Mouse (Mus musculus) embryonic fibroblast, embryonic 13.5 days (primary cell): ENCODE measurements around the gene Nav1. TPM values are rescaled to one million over a fixed set of nuclear protein-coding genes. Genes with fewer than 3 reads are reported as not detected.
A peak's percentile ranks its signal among the peaks of the same experiment; 100 is the strongest.

Experiments
- H3K27ac ChIP-seq: 2 replicates; pipeline ENCODE4 v1.5.1; 2012; ENCODE audit warnings: low read length, control low read depth, inconsistent platforms; ENCODE audit not compliant: insufficient read depth
- H3K4me1 ChIP-seq: 2 replicates; pipeline ENCODE4 v1.6.1; 2011; ENCODE audit warnings: low read length; ENCODE audit not compliant: control insufficient read depth, insufficient read depth
- H3K4me3 ChIP-seq: 2 replicates; pipeline ENCODE4 v1.5.1; 2011; ENCODE audit warnings: mild to moderate bottlenecking, control low read depth, low read length; ENCODE audit not compliant: insufficient read depth
- CTCF ChIP-seq: IDR thresholded peaks from 2 replicates; pipeline ENCODE4 v1.5.1; 2011; ENCODE audit warnings: mild to moderate bottlenecking, control low read depth, low read length, moderate library complexity, borderline replicate concordance; ENCODE audit not compliant: insufficient read depth
- POLR2A ChIP-seq: IDR thresholded peaks from 2 replicates; pipeline ENCODE4 v1.6.1; 2011; ENCODE audit warnings: low read depth, mild to moderate bottlenecking, control low read depth, low read length, moderate library complexity
- polyA plus RNA-seq: library from polyadenylated mRNA; stranded (reverse); fragments of >200 nt; gene quantifications from 2 replicates; pipeline ENCODE4 v1.2.4, GENCODE M21; 2011; ENCODE audit warnings: low read depth; ENCODE audit not compliant: missing spikeins, insufficient read length

Nav1 gene
- polyA plus RNA-seq, 1 experiment: 22.6 TPM

- no peak overlapping the region for H3K27ac ChIP-seq
- H3K4me1 ChIP-seq: peaks cover 13% of the 10 kb centered on the region
- no peak for TF ChIP-seq POLR2A
- no peak for TF ChIP-seq CTCF
- no peak overlapping the region for H3K4me3 ChIP-seq
Measured at GRCm38 (mm10) chr1:135557976-135558375, 49.1 kb downstream of the Nav1 start.

GRCm38 (mm10) chr1:135555885-135556284 is 51.2 kb downstream of the Nav1 start:
- no peak overlapping the region for H3K4me3 ChIP-seq
- no peak overlapping the region for H3K27ac ChIP-seq
- peaks cover 13% of the 10 kb centered on the region for H3K4me1 ChIP-seq
- TF ChIP-seq CTCF: no peak
- TF ChIP-seq POLR2A: no peak

- peaks cover 13% of the 10 kb centered on the region for H3K4me1 ChIP-seq
- H3K4me3 ChIP-seq: no peak overlapping the region
- TF ChIP-seq POLR2A (no peak), CTCF (no peak)
- H3K27ac ChIP-seq: peak overlapping the region; percentile 44
Measured at GRCm38 (mm10) chr1:135554632-135555260, 52.3 kb downstream of the Nav1 start.

- TF ChIP-seq CTCF (no peak), POLR2A (no peak)
- H3K4me1 ChIP-seq: peaks cover 13% of the 10 kb centered on the region
- no peak overlapping the region for H3K27ac ChIP-seq
- no peak overlapping the region for H3K4me3 ChIP-seq
Measured at GRCm38 (mm10) chr1:135553615-135554014, 53.5 kb downstream of the Nav1 start.

GRCm38 (mm10) chr1:135553154-135553553 is 53.9 kb downstream of the Nav1 start:
- no peak for TF ChIP-seq CTCF
- no peak for TF ChIP-seq POLR2A
- no peak overlapping the region for H3K4me3 ChIP-seq
- peak overlapping the region; percentile 15; the same call in 1 of the 2 replicates for H3K27ac ChIP-seq
- H3K4me1 ChIP-seq: peaks cover 13% of the 10 kb centered on the region

- no peak for TF ChIP-seq CTCF
- TF ChIP-seq POLR2A: no peak
- no peak overlapping the region for H3K4me3 ChIP-seq
- no peak overlapping the region for H3K27ac ChIP-seq
- peaks cover 13% of the 10 kb centered on the region for H3K4me1 ChIP-seq
Measured at GRCm38 (mm10) chr1:135550886-135551285, 56.2 kb downstream of the Nav1 start.

- Histone ChIP-seq H3K4me3 (no peak overlapping the region), H3K27ac (no peak overlapping the region), H3K4me1 (peaks cover 2% of the 10 kb centered on the region; the same call in 1 of the 2 replicates)
- TF ChIP-seq POLR2A (no peak), CTCF (no peak)
Measured at GRCm38 (mm10) chr1:135548750-135549149, 58.3 kb downstream of the Nav1 start.

- Histone ChIP-seq H3K4me1 (no peaks in the 10 kb centered on the region), H3K4me3 (no peak overlapping the region), H3K27ac (no peak overlapping the region)
- TF ChIP-seq POLR2A (no peak), CTCF (no peak)
Measured at GRCm38 (mm10) chr1:135546099-135546498, 61.0 kb downstream of the Nav1 start.

- Histone ChIP-seq H3K4me1 (no peaks in the 10 kb centered on the region), H3K4me3 (no peak overlapping the region), H3K27ac (no peak overlapping the region)
- TF ChIP-seq POLR2A: no peak
- TF ChIP-seq CTCF: peak; percentile 67
Measured at GRCm38 (mm10) chr1:135544504-135545146, 62.5 kb downstream of the Nav1 start.
